Mouse (Mus musculus) yolk sac, embryonic 10.5 days (tissue): ENCODE measurements at regions not wholly inside any gene's neighbourhood (a gene's known extent, or its start where the extent isn't known, plus 50 kb on each side); places are given as distances from the start of the nearest gene placed in this dataset.

Source experiments
- DNase-seq: peaks from one replicate; pipeline ENCODE4 v3.0.0-alpha.2; 2017; ENCODE audit warnings: low spot score

DNA sequence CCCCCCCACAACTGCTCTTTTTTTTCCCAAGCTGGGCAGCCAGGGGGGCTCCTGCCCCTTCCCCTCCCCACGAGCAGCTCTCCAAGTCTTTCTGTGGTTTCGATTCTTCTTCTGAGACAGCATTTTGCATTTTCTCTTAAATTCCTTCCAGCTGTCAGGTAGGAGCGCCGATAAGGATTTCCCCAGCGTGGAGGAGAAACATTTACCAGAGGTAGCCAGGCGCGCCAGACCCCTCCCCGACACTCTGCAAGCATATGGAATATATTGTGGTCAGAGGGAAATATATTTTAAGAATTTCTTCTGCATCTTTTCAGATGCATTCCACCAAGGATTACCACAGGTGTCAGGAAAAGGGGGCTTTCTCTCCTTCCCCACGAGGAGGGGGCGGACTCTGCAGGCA lies 111.9 kb downstream of the Tbx5 start:
- DNase-seq: no peak

DNA sequence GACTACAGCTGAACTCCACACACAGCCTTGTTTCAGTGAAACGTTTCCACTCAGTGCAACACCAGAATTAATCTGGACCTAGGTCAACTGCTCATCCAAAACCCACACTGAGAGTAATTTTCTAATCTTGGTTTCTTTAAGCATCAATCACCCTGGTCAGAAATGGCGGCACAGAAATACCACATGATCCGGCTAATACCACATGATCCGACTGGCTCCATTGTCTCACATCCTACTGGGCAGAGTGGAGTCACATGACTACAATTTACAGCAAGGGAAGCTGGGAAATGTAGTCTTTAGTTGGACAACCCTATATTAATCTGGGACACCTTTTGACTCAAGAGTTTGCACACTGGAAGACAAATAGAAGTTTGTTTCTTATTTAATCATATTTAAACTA lies 115.9 kb downstream of the Tbx5 start:
- no peak for DNase-seq

DNA sequence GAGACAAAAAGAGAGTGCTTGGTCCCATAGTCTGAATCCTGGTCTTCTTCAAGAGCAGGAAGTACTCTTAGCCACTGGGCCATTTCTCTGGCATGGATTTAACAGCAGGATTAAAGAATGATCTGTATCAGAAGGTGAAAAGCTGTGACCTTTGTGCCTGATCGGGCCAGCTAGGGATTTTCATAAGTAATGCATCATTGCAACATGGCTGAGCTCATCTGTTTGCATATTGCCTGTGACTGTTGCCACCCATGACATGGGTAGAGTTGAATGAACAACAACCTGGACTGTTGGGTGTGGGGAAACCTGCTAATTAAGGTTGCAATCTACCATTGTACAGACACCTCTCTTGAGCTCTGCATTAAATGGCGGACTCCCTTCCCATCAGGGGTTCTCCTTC lies 119.6 kb downstream of the Tbx5 start:
- DNase-seq: no peak

DNA sequence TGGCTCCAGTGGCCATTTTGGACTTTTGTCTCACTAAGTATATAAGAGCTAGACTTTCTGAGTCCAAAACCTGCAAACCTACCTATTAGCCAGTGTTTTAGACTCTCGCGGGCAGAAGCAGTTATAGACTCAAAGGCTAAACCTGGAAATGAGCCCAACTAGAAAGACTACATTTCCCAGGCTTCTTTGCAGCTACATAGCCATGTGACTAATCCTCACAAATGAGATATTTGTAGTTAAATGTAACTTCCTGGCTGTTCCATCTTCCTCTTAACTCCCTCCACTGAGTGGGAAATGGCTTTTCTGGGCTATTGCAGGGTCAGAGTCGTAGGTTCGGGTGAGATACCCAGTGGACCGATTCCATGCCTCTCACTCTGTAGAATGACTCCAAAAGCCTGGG lies 120.7 kb downstream of the Tbx5 start:
- DNase-seq: no peak

DNA sequence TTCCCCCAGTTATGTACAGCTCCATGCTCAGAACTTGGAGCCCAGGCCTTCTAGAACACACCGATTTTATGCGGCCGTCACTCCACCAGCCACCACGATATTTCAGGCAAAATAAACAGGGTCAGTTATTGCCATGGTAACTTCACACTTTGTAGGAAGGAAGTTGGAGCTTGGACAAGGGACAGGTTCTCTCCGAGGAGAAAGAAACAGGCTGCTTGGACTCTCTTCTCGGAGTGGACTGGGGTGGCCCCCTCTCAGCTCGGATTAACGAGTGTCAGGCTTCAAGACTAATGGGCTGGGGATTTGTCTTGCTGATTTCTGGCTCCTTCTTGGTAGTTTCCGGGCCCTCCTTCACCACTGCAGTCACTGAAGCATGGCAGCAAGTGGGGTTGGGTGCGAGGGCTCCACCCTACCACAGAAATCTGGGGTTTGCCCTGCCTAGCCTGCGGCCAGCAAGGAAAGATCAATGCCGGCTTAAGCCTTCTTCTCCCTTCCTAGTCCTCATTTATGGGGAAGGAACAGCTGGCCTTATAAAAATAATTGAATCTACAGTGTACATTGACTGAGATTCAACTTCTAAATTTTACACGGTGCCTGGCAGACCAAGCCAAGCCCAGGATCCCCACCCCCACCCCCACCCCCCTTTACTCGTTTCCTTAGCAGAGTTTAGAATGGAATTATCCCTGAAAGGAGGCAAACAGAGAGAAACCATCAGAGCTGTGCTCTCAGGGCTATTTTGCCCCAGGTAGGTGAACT lies 121.5 kb downstream of the Tbx5 start:
- DNase-seq: no peak

DNA sequence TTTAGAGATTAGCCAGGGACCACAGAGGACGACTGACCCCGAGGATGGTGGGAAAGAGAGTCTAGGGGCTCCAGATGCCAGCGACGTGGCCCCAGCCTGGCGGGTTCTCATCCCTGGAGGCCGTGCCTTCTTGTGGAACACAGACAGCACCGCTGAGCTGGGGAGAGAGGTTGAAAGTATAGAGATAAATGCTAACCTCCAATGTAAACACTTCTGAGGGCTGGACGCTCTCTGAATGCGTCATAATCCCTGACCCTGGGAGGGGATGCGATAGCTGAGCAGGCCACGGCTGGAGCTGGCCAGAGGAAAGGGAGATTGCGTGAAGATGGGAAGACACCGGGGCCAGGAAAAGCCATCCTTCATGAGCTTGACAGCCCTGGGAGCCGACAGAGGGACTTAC lies 126.5 kb downstream of the Tbx5 start:
- DNase-seq: peak; percentile 52

DNA sequence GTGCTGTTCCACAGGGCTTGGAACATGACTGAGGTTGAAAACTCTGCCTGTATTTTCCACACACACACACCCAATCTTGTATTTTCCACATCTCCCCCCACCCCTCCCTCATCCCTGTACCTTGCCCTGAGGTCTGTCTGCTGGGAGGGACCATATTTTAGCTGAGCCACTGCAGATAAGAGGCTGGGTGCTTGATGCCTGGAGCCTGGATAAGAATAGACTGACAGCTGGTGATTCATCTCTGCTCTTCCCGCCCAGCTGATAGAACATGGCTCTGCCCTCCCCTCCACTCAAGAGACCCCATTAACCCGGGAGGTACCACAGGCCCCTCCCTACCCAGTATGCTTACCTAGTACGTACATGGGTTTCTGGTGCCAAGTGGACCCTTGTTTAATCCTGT lies 132.3 kb downstream of the Tbx5 start:
- DNase-seq: no peak

DNA sequence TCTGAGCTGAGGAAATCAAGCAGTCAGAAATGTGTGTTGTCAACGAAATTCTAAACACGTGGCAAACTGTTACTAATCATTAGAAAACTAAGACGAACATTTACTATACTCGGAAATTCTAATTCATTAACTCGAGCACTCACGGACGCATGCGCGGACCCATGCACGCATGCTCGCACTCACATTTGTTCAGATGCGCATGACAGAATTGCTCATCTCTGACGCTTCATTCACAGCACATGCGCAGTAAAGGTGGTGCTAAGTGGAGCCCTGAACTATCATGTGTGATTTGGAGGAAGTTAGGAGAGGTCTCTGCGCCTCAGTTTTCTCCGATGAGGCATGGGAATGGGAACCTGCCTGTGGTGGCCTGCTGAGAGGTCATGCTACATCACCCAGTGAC lies 138.8 kb downstream of the Tbx5 start:
- no peak for DNase-seq

DNA sequence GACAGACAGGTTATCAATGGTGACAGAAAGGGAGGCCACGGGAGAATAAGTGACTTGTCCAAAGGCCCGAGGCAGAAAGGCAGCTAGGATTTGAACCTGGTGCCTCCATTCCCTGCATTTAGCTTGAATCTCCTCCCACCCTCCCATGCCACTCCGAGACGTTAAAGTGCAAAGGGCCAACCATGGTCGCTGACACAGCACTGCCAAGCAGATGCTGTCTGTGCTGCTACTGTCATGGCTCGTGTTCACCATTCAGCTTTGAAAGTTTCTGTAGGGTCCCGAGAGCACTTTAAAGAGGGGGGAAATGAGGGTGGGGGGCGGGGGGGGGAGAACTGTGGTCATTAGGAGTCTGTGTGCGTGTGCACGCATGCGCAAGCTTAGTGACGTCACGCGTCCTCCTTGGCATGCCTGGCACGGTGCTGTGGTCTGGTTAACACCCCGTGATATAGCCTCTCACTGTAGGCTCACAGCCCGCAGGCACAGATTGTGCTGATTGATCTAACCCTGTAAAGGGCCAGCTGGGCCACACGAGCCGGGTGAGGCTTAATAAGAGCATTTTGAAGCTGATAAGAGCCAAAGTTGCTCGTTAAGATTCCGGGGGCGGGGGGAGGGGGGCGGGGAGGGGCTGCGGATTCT lies 140.5 kb downstream of the Tbx5 start:
- no peak for DNase-seq

DNA sequence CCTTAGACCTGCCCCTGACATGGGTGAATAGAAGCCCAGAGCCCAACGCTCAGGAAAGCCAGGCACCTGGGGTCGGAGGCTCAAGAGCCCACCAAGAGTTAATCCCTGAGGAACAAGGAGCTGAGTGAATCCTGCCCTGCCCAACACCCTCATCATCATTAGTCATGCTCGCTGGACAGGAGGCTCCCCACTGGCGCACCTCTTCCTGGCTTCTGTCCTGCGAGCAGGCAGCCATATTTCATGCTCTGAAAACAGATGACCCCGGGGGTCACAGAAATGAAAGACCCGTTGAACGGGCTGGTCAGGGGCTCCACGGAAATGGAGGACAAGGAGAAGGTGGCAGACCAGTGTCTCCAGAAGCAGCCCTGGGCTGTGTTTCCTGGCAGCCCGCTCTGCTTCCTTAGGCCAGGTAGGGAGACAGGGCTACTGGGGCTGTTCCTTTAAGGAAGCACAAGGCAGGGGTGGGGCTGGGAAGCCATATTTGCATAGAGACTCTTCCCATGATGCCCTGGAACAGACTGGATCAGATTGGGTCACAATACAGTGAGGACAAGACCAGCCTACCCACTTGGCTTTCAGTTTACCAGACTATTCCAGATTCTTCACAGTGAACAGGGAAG lies 138.1 kb upstream of the Rbm19 start:
- peak; percentile 11 for DNase-seq

DNA sequence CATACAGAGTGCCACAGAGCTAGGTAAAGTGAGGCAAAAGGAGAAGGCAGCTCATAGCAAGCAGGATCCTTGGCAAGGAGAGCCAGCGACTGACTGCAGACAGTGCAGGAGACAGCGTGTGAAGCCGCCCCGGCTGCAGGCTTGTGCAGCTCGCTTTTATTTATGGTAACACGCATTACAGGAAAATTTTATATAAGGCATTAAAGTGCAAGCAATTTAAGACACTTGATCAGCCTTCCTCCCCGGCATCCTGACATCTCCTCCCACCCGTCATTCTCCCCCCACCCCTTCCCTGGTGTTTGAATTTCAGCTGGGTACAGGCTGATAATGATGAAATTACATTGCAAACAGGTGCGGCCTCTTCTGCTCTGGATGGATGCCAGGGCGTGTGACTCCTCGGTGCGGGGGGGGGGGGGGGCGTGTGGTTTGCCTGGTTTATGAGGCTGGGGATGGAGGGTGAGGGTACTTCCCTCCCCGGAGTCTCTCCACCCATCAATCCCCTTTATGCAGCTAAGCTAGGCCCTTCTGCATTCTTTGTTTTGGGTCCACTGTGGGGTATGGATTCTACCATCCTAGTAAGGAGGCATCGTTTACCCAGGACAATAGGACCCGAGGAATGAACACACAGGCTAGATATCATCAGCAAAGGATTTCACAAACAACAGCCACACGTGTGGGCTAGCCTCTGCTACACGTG lies 135.0 kb upstream of the Rbm19 start:
- DNase-seq: no peak

DNA sequence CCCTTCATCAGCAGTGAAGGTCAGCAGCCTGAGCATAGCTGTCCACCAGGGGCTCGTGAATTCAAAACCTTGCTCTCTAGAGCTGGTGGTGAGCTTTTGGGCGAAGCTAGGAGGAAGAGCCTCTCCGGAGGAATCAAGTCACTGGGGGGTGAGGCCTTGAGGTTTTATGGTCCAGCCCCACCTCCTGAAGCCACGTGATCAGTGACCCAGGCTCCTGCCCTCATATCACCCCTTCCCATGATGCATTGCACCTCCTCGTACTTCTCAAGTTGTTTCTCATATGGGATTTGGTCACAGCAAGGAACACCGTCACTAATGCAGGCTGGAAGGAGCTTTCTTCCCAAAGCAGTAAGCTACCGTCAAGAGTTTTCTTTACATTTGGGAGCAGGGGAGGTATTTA lies 132.1 kb upstream of the Rbm19 start:
- no peak for DNase-seq

DNA sequence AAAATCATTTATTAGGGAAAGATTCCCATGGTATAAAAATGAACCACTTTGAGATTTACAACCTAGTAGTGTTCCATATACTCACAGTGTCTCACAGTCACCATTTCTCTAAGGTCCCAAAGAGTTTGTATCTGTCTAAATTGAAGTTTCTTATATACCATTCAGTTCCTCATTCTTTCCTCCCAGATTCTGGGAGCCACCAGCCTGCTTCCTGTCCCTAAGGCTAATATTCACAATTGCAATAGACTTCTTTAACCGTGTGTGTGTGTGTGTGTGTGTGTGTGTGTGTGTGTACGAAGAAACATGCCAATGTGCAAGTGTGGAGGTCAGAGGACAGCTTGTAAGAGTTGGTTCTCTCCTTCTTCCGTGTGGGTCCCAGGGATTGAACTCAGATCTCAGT lies 124.1 kb upstream of the Rbm19 start:
- DNase-seq: no peak

DNA sequence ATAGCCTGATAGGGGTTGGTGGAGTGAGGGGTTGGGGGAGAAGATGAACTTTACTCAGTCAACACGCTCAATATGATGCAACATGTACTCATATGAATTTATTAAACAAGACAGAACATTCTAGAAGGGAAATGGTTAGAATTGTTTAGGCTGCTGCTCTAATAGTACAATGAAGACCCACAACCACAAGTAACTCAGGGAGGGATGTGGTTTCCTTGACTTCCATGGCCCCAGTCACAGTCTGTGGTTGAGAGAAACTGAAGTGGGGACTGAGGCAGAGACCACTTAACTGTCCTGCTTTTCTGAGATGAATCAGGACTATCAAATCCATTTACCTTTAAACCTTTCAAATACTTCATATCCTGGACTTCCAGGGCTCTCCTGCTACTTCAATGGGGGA lies 120.5 kb upstream of the Rbm19 start:
- DNase-seq: no peak

DNA sequence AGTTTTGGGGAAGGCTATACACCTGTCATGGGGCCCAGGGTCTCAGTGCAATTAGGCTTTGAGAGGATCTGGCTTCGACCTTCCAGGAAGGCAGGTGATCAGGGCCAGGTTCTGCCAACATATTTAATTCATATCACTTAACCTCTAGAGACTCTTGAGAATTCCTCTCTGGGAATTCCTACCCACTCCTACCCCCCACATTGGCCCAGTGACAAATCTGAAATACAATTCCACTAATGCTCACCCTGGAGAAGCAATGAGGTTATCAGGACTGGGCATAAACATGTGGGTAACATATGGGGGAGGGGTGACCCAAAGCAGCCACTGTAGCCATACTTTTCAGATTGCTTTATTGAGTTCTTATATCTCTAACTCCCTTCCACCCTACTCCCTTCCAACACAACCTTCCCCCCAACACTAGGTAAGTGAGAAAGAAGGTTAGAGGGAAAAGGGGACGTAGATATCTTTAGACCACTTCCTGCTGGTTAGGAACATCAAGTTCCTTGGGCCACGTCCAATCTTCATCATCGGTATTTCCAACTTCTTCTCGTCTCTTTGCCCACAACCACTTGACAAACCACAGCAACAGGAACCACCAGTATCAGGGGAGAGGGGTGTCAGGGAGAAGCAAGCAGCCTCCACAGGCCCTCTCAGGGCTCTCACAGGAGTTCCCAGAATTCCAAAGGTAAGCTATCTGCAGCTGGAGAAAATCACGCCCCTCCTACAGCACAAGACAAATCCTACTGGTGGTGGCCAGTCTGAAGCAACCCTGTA lies 110.4 kb upstream of the Rbm19 start:
- no peak for DNase-seq

DNA sequence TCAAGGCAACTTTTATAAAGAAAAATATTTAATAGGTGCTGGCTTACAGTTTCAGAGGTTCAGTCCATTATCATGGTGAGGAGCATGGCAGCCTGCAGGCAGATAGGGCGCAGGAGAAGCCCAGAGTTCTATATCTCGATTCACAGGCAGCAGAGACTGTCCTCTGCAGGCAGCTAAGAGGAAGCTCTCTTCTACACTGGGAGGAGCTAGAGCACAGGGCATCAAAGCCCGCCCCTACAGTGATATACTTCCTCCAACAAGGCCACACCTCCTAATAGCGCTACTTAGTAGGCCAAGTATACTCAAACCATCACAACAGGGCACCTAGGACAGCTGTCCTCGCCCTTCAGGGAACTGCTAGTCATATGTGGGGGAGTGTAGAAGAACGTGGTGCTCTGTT lies 108.5 kb upstream of the Rbm19 start:
- DNase-seq: no peak

DNA sequence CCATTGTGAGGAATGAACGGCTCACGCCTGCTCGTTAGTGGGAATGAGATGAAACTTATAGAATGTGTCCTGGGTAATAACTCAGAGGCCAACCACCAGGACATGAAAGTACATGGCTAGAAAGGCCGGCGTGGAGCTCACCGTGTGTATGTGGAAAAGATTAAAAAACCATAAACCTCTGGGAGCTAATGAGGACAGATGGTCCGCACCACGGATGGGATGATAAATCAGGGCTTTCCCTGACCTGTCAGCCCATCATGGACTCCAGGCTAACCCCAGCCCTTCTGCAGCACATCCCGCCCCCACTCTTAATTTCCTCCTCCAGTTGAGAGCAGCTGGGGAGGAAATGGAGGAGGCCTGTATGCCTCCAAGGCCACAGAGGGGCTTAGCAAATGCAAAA lies 108.0 kb upstream of the Rbm19 start:
- no peak for DNase-seq

DNA sequence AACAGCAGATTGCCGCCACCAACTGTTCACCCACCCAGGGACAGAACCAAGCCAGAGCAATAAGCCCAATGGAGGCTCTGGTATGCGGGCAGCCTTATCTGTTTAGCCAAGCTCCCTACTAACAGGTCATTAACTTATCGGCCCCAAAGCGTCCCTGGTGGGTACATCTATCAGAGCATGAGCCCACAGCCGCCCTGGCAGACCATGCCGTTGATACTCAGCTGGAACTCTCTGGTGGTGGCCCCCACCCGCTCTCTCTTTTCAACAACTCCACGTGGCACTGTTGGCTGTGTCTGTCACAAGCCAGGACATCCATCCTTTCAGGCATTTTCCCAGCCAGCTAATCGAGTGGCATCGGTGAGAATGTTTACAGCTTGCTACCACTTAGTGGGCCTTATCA lies 100.8 kb upstream of the Rbm19 start:
- DNase-seq: no peak

DNA sequence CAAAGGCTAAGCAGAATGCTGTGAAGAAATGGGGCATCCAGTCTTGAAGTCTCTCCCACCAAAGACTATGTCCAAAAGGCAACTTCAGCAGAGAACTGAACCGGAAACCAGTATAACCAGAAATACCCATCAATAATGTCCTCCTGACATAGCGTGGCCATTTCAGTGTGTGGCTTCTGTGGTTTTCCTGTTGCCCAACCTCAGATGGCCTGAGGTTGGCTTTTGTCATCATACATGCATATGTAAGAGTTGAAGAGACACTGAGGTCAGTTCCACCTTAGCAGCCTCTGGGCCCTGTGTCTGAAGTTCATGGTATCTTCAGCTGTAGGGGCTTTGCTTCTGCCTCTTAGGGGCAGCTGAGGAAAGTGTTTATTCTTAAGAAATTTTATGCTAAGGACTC lies 98.1 kb upstream of the Rbm19 start:
- DNase-seq: no peak

DNA sequence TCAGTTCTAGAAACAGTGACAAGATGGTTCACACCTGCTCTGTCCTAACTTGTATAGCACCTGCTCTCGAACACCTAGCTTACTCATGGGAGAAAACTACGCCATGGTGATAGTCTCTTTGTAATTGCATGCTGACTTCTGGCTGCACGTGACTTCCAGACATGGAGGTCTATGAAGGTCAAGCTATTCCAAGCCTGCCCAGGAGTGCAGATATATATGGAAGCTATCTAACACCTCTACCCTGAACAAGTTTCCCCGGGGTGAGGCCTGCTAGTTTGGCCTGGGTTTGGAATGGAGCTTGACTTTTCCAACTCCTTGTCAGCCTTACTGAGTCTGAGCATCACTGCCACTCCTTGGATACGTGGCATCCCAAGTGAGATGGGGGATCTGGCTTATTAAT lies 95.5 kb upstream of the Rbm19 start:
- DNase-seq: no peak

DNA sequence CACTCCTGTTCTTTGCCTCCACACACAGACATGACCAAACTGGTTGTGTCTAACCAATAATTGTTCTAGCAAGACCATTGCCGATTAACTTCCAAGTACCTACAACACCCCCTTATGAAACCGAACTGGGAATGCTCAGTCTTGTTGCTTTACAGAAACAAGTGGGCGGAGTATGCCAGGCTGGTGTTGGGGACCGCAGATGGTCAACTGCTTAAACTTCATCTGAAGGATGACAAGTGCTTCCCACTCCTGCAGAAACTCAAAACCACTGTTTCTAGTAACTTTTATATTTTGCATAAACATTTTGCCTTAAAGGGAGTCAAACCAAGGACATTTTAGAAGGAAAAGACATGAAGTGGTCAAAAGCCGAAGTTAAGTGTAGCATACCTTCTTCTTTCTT lies 94.0 kb upstream of the Rbm19 start:
- no peak for DNase-seq

DNA sequence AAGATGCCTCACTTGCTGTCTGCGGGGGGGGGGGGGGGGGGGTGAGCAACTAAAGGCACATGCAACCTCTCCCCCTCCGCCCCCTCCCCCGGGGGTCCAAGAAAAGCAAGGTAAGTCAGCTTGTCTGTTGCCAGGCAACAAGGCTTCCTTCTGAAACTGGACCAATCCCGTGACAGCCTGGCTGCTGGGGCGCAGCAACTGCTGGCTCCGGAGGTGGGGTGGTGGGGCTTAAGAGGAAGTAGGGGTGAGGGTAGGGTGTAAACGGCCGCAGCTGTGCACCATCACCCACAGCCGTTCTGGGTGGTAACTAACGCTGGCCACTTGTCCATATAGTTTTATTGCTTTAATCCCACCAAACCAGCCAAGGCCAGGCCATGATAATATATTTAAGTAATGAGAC lies 92.2 kb upstream of the Rbm19 start:
- DNase-seq: peak; percentile 7
